ENCODE assay signal across 25 mouse cellular contexts in genomic region chr11:77042816-77043215, GRCm38 (mm10). TPM values are rescaled to one million over a fixed set of nuclear protein-coding genes. Genes with fewer than 3 reads are reported as not detected.
DNase-seq lines count a peak whose midpoint lies in the region; ATAC-seq and TF ChIP-seq lines count a peak whose summit lies in the region.
"Had no signal": no experiment of that assay in that cellular context is flagged by ENCODE, and none has a peak within 500 bp of the region (broad histone marks: within the 10 kb centered on the region; RNA-seq: fewer than 3 reads in every experiment).

No protein-coding gene starts in this region.

- H3K27me3 ChIP-seq in kidney, embryonic 16.5 days (ENCODE audit: insufficient read depth, low read length) = no peaks in the 10 kb centered on the region
- H3K27me3 ChIP-seq in CH12.LX (replicated peaks) = no peaks in the 10 kb centered on the region
- H3K27me3 ChIP-seq: embryonic facial prominence, embryonic 13.5 days; embryonic facial prominence, embryonic 15.5 days; forebrain, embryonic 12.5 days had no signal

- dilution Hi-C loops in CH12.LX (cut with MboI; ENCODE audit: extremely low pct_ligation_motif_present, extremely low pct_unique_long_range_greater_than_20kb, low sequenced_read_pairs) = no loop called here

- TF ChIP-seq RAD21 in CH12.LX (IDR thresholded peaks at IDR 0.05; ENCODE audit: low read depth, low read length) = no peak

- H3K36me3 ChIP-seq in kidney, embryonic 16.5 days (ENCODE audit: insufficient read depth, low read length) = peaks cover 18% of the 10 kb centered on the region
- peaks cover 19 to 35% of the 10 kb centered on the region in 2 experiments for H3K36me3 ChIP-seq in CH12.LX (replicated peaks in 1 of 2; ENCODE audit: control insufficient read depth in 1 of 2, insufficient read depth in 1 of 2, low read length in 1 of 2)

- no peak for ATAC-seq in kidney, embryonic 16.5 days (ENCODE audit: low FRiP score, low TSS enrichment)
- ATAC-seq: CD4-positive, CD25-positive, alpha-beta regulatory T cell, adult 4 months; forebrain, embryonic 14.5 days; forebrain, embryonic 16.5 days had no signal

- no peaks in the 10 kb centered on the region for H3K9me3 ChIP-seq in kidney, embryonic 16.5 days (ENCODE audit: low read length)
- no peaks in the 10 kb centered on the region for H3K9me3 ChIP-seq in CH12.LX (replicated peaks; ENCODE audit: low read length)
- H3K9me3 ChIP-seq: embryonic facial prominence, embryonic 13.5 days; embryonic facial prominence, embryonic 15.5 days; forebrain, embryonic 10.5 days; forebrain, embryonic 12.5 days had no signal

- H3K4me1 ChIP-seq in kidney, embryonic 16.5 days (ENCODE audit: insufficient read depth, low read length) = peaks cover 11% of the 10 kb centered on the region; the same call in 1 of the 2 replicates
- H3K4me1 ChIP-seq in CH12.LX (ENCODE audit: control insufficient read depth in 1 of 2, insufficient read depth in 2 of 2) = peaks cover 0 to 37% of the 10 kb centered on the region in 2 experiments; a peak in 2 of 4 replicates
- H3K4me1 ChIP-seq: embryonic facial prominence, embryonic 13.5 days; embryonic facial prominence, embryonic 15.5 days; forebrain, embryonic 10.5 days had no signal

- no peak overlapping the region for H3K9ac ChIP-seq in kidney, embryonic 16.5 days (replicated peaks; ENCODE audit: low read length)
- H3K9ac ChIP-seq in CH12.LX (ENCODE audit: insufficient read depth, low read depth) = no peak overlapping the region
- H3K9ac ChIP-seq: embryonic facial prominence, embryonic 13.5 days; embryonic facial prominence, embryonic 15.5 days; forebrain, embryonic 12.5 days had no signal

- peak overlapping the region; percentile 36; the same call in 1 of the 2 replicates for H3K27ac ChIP-seq in kidney, embryonic 16.5 days (ENCODE audit: low read length)
- no peak overlapping the region for H3K27ac ChIP-seq in CH12.LX (ENCODE audit: insufficient read depth, low read depth)
- H3K27ac ChIP-seq: embryonic facial prominence, embryonic 13.5 days; embryonic facial prominence, embryonic 15.5 days; forebrain, embryonic 10.5 days; forebrain, embryonic 12.5 days had no signal

- no peak for DNase-seq in kidney, adult 18-20 months
- DNase-seq in kidney, postnatal 14 days = peak; percentile 5
- no peak for DNase-seq in kidney, postnatal 36 days
- DNase-seq in CH12.LX (ENCODE audit: extremely low read depth) = peak; percentile 61
- DNase-seq in adrenal gland, adult 8-10 months = no peak
- DNase-seq: adrenal gland, postnatal 10 days; adrenal gland, postnatal 25 days; B cell, adult 2 months; cerebellum, adult 11 months; cerebellum, adult 18-20 months; cerebellum, adult 8-10 months; cerebellum, adult 9-11 months; cerebellum, postnatal 14 days; cerebellum, postnatal 36 days; embryo, embryonic 11 days had no signal

- no peak for TF ChIP-seq CTCF in CH12.LX (conservative IDR thresholded peaks at IDR 0.05 in 1 of 2, IDR thresholded peaks at IDR 0.05 in 1 of 2; ENCODE audit: low read depth in 2 of 2, low read length in 2 of 2)

- no peak for TF ChIP-seq EP300 in CH12.LX (IDR thresholded peaks at IDR 0.05; ENCODE audit: low read length)

- in situ Hi-C loops in CH12.LX (cut with MboI; ENCODE audit: low pct_ligation_motif_present, low pct_unique_long_range_greater_than_20kb, low sequenced_read_pairs) = no loop called here

- H3K79me2 ChIP-seq in CH12.LX (replicated peaks; ENCODE audit: control insufficient read depth, extremely low read depth, insufficient read depth, poor library complexity, severe bottlenecking) = no peaks in the 10 kb centered on the region

- WGBS in kidney, embryonic 16.5 days = 78% methylated on average over 2 of the region's 2 CpGs

- no peak overlapping the region for H3K4me2 ChIP-seq in kidney, embryonic 16.5 days (replicated peaks; ENCODE audit: low read depth, low read length)
- H3K4me2 ChIP-seq in CH12.LX (ENCODE audit: insufficient read depth, low read depth, poor library complexity, severe bottlenecking) = no peak overlapping the region
- H3K4me2 ChIP-seq: embryonic facial prominence, embryonic 13.5 days; embryonic facial prominence, embryonic 15.5 days; forebrain, embryonic 12.5 days had no signal

- TF ChIP-seq POLR2A in CH12.LX (IDR thresholded peaks at IDR 0.05; ENCODE audit: low read depth, low read length) = no peak

- no peak overlapping the region for H3K4me3 ChIP-seq in kidney, embryonic 16.5 days (ENCODE audit: low read length)
- no peak overlapping the region for H3K4me3 ChIP-seq in CH12.LX (replicated peaks in 1 of 3; ENCODE audit: low read depth in 2 of 3, low read length in 2 of 3, poor library complexity in 1 of 3)
- H3K4me3 ChIP-seq: embryonic facial prominence, embryonic 13.5 days; embryonic facial prominence, embryonic 15.5 days; erythroblast, embryonic 14.5 days; forebrain, embryonic 10.5 days; forebrain, embryonic 12.5 days had no signal

TF ChIP-seq in CH12.LX, 34 proteins besides CTCF, POLR2A, EP300 and RAD21:
- TF ChIP-seq POLR2AphosphoS2 (IDR thresholded peaks at IDR 0.05; ENCODE audit: low read depth, low read length) (no peak), ZMIZ1 (IDR thresholded peaks at IDR 0.05; ENCODE audit: low read depth, low read length) (no peak; the same call in 1 of the 2 replicates), MAZ (IDR thresholded peaks at IDR 0.05; ENCODE audit: low read depth, low read length) (no peak), CHD1 (IDR thresholded peaks at IDR 0.05; ENCODE audit: low read depth, low read length) (no peak), MXI1 (IDR thresholded peaks at IDR 0.05; ENCODE audit: low read depth, low read length) (no peak), USF1 (IDR thresholded peaks at IDR 0.05; ENCODE audit: low read depth, low read length) (no peak), PAX5 (IDR thresholded peaks at IDR 0.05; ENCODE audit: low read length) (no peak), SIN3A (IDR thresholded peaks at IDR 0.05; ENCODE audit: low read length) (no peak), TCF12 (IDR thresholded peaks at IDR 0.05; ENCODE audit: low read depth, low read length) (no peak), RCOR1 (conservative IDR thresholded peaks at IDR 0.05; ENCODE audit: low read depth, low read length) (no peak), NRF1 (IDR thresholded peaks at IDR 0.05; ENCODE audit: low read depth, low read length) (no peak), E2F4 (IDR thresholded peaks at IDR 0.05; ENCODE audit: insufficient replicate concordance, low read depth, low read length) (no peak), ZKSCAN1 (IDR thresholded peaks at IDR 0.05; ENCODE audit: borderline replicate concordance, low read depth, low read length) (no peak), MAFK (IDR thresholded peaks at IDR 0.05; ENCODE audit: insufficient replicate concordance, low read length) (no peak), MYC (IDR thresholded peaks at IDR 0.05; ENCODE audit: low read depth, low read length) (no peak), JUN (IDR thresholded peaks at IDR 0.05; ENCODE audit: insufficient read depth, low read depth, low read length) (no peak), JUND (conservative IDR thresholded peaks at IDR 0.05; ENCODE audit: low read depth, low read length) (no peak), ETS1 (conservative IDR thresholded peaks at IDR 0.05; ENCODE audit: low read depth, low read length) (no peak), NELFE (IDR thresholded peaks at IDR 0.05; ENCODE audit: low read depth, low read length) (no peak)

RNA-seq across cellular contexts. Expression of gene Nsrp1, which starts 35.4 kb away (rescaled TPM):
- polyA plus RNA-seq in kidney, embryonic 16.5 days (2015; fragmentation: Nextera tagmentation; extraction: Ambion mirVana) = 63.9 and 75.1 TPM in 2 replicates
- total RNA-seq in CH12.LX (2012; rRNA removed) (17.6 and 21.9 TPM in 2 replicates), CH12.LX (2014; rRNA removed) (8.8 and 9.3 TPM in 2 replicates)
- polyA plus RNA-seq in CH12.LX (2012; ENCODE audit: insufficient read length, low read depth) = 45.7 and 58.4 TPM in 2 replicates
- total RNA-seq in adrenal gland, adult 8-10 months (2022) = 10 to 100 TPM; 15.6 to 25.9 (median 20.2) TPM

RNA-seq across cellular contexts. Expression of gene Slc6a4, which starts 44.4 kb away (rescaled TPM):
- 2.8 and 3.6 TPM in 2 replicates for polyA plus RNA-seq in kidney, embryonic 16.5 days (2015; fragmentation: Nextera tagmentation; extraction: Ambion mirVana)
- total RNA-seq in CH12.LX (2012; rRNA removed) (not detected in 2 replicates), CH12.LX (2014; rRNA removed) (not detected in 2 replicates)
- polyA plus RNA-seq in CH12.LX (2012; ENCODE audit: insufficient read length, low read depth) = not detected in 2 replicates
- 10 to 100 TPM; 43.3 to 74.0 (median 65.5) TPM for total RNA-seq in adrenal gland, adult 8-10 months (2022)
- total RNA-seq: MEL had no signal
- polyA plus RNA-seq: erythroblast, embryonic 14.5 days had no signal

Comparison
In these comparisons a context has a peak if more than half of its experiments do, and no peak if none do; other contexts are left out.
1. DNase-seq: peak in kidney, postnatal 14 days (single experiment) and CH12.LX (single experiment); none in kidney, adult 18-20 months (single experiment), kidney, postnatal 36 days (0 of 2) and adrenal gland, adult 8-10 months (single experiment).
2. RNA of gene Slc6a4, which starts 44.4 kb away (total RNA-seq): 43.3 to 74.0 TPM in adrenal gland, adult 8-10 months; not detected in CH12.LX; every median in the first group is over 10 times any median in the second.